Mouse (Mus musculus) forebrain, embryonic 14.5 days (tissue): ENCODE measurements around the gene Fam169b. TPM values are rescaled to one million over a fixed set of nuclear protein-coding genes. Genes with fewer than 3 reads are reported as not detected.

ENCODE experiments used
- ATAC-seq: fragments of 200-750 bp; cut with Nextera tagmentation; 2 replicates; pipeline ENCODE4 v1.8.0; 2017; ENCODE audit warnings: mild to moderate bottlenecking, moderate library complexity
- DNase-seq: peaks from one replicate; pipeline ENCODE4 v3.0.0-alpha.2; 2015; ENCODE audit warnings: low spot score
- H3K27ac ChIP-seq: fragments of 300-500 bp; sonication (generic); 2 replicates; pipeline ENCODE4 v1.5.1; 2014; ENCODE audit warnings: low read depth, mild to moderate bottlenecking, control low read depth, low read length, moderate library complexity
- H3K27me3 ChIP-seq: fragments of 300-500 bp; sonication (generic); replicated peaks from 2 replicates; pipeline ENCODE4 v1.6.1; 2014; ENCODE audit warnings: low read length, control low read depth, mixed read lengths; ENCODE audit not compliant: control insufficient read depth, insufficient read depth
- H3K36me3 ChIP-seq: fragments of 300-500 bp; sonication (generic); 2 replicates; pipeline ENCODE4 v1.6.1; 2014; ENCODE audit warnings: low read length, control low read depth; ENCODE audit not compliant: control insufficient read depth, insufficient read depth
- H3K4me1 ChIP-seq: fragments of 300-500 bp; sonication (generic); 2 replicates; pipeline ENCODE4 v1.6.1; 2014; ENCODE audit warnings: antibody characterized with exemption, low read length, control low read depth; ENCODE audit not compliant: control insufficient read depth, insufficient read depth
- H3K4me2 ChIP-seq: fragments of 300-500 bp; sonication (generic); 2 replicates; pipeline ENCODE4 v1.6.1; 2014; ENCODE audit warnings: mild to moderate bottlenecking, control low read depth, low read length
- H3K4me3 ChIP-seq: fragments of 300-500 bp; sonication (generic); 2 replicates; pipeline ENCODE4 v1.5.1; 2014; ENCODE audit warnings: low read depth, low read length, control low read depth
- H3K9ac ChIP-seq: fragments of 300-500 bp; sonication (generic); 2 replicates; pipeline ENCODE4 v1.6.1; 2014; ENCODE audit warnings: mild to moderate bottlenecking, low read length, control low read depth, moderate library complexity
- H3K9me3 ChIP-seq: fragments of 300-500 bp; sonication (generic); replicated peaks from 2 replicates; pipeline ENCODE4 v1.6.1; 2016; ENCODE audit warnings: low read length, control low read depth, mixed read lengths; ENCODE audit not compliant: control insufficient read depth
- WGBS: fragments of 180-500 bp; shearing (Covaris S2); extraction: QIAGEN DNeasy Blood & Tissue Kit; methylation state at CpG from one replicate; pipeline ENCODE4 v1.1.7; 2014; 5-methylcytosine and 5-hydroxymethylcytosine counted together
- polyA plus RNA-seq: library from polyadenylated mRNA; unstranded; fragments of >200 nt; fragmentation: Nextera tagmentation; extraction: Ambion mirVana; gene quantifications from 2 replicates; pipeline ENCODE4 v1.2.1, GENCODE M21; 2014

Fam169b gene
- polyA plus RNA-seq, 1 experiment from 2014 or later: 0.11 TPM

GRCm38 (mm10) chr7:68314286-68314685, 40.6 kb downstream of the Fam169b start:
- no peak overlapping the region for H3K27ac ChIP-seq
- 91% methylated on average over 1 of the region's 1 CpGs for WGBS
- no peak for DNase-seq

GRCm38 (mm10) chr7:68315068-68315467, 41.4 kb downstream of the Fam169b start:
- Histone ChIP-seq H3K4me1 (no peaks in the 10 kb centered on the region), H3K36me3 (no peaks in the 10 kb centered on the region)

More at GRCm38 (mm10) chr7:68314286-68314685, 40.6 kb downstream of the Fam169b start:
- Histone ChIP-seq H3K9me3 (no peaks in the 10 kb centered on the region), H3K9ac (no peak overlapping the region), H3K4me1 (no peaks in the 10 kb centered on the region), H3K4me3 (no peak overlapping the region), H3K27me3 (no peaks in the 10 kb centered on the region), H3K36me3 (no peaks in the 10 kb centered on the region), H3K4me2 (no peak overlapping the region)
- ATAC-seq: no peak

GRCm38 (mm10) chr7:68318006-68318788, 44.6 kb downstream of the Fam169b start:
- Histone ChIP-seq H3K36me3 (no peaks in the 10 kb centered on the region), H3K27me3 (no peaks in the 10 kb centered on the region), H3K9me3 (no peaks in the 10 kb centered on the region), H3K27ac (no peak overlapping the region), H3K4me2 (no peak overlapping the region), H3K4me3 (no peak overlapping the region), H3K9ac (no peak overlapping the region), H3K4me1 (no peaks in the 10 kb centered on the region)
- 78% methylated on average over 15 of the region's 16 CpGs for WGBS
- ATAC-seq (peak; percentile 70; the same call in 1 of the 2 replicates), DNase-seq (peak; percentile 59)

More at GRCm38 (mm10) chr7:68315068-68315467, 41.4 kb downstream of the Fam169b start:
- no peak overlapping the region for H3K9ac ChIP-seq
- H3K4me3 ChIP-seq: no peak overlapping the region
- no peaks in the 10 kb centered on the region for H3K9me3 ChIP-seq
- no peak overlapping the region for H3K27ac ChIP-seq
- H3K4me2 ChIP-seq: no peak overlapping the region
- DNase-seq (no peak), ATAC-seq (no peak)
- no peaks in the 10 kb centered on the region for H3K27me3 ChIP-seq
- 57% methylated on average over 4 of the region's 4 CpGs for WGBS

- no peak overlapping the region for H3K9ac ChIP-seq
- no peak overlapping the region for H3K4me3 ChIP-seq
- 0 out of 2 replicates have a peak, but pooled peaks have one; percentile 7 for ATAC-seq
- H3K4me2 ChIP-seq: no peak overlapping the region
- H3K4me1 ChIP-seq: no peaks in the 10 kb centered on the region
- H3K36me3 ChIP-seq: no peaks in the 10 kb centered on the region
- WGBS: 69% methylated on average over 6 of the region's 6 CpGs
- H3K27me3 ChIP-seq: no peaks in the 10 kb centered on the region
- H3K27ac ChIP-seq: no peak overlapping the region
- no peaks in the 10 kb centered on the region for H3K9me3 ChIP-seq
- no peak for DNase-seq
These were observed 45.3 kb downstream of the Fam169b start for GRCm38 (mm10) chr7:68318979-68319378.

DNA sequence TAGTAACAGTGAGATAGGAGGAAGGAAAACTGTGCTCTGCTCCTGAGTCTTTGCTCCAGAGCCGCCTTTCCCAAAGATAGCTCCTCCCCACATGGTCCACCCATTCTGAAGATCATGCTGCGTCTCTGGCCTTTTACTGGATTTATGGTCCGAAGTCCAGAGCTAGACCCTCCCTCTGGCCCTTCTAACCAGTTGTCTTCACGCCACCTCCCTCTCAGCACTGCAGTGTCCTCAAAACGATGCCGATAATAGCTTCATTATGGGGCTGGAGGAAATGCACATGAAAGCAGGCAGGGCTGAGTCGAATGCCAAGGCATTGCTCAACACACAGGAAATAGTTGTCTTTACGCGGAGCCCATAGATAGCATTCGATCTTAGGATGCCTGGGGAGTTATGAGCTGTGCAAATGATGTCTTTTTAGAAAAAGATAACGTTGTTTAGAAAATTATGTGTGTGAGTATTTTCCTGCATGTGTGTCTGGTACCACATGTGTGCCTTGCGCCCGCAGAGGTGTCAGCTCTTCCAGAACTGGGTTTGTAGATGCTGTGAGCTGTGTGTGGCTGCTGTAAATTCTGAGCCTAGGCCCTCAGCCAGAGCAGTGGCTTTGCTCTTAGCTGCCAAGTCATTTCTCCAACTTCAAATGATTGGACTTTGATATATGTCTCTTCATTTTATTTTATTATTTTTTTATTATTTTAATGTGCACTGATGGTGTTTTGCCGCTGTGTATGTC, 46.6 kb downstream of the Fam169b start:
- Histone ChIP-seq H3K4me2 (no peak overlapping the region), H3K4me1 (no peaks in the 10 kb centered on the region), H3K4me3 (no peak overlapping the region), H3K9me3 (no peaks in the 10 kb centered on the region), H3K27me3 (no peaks in the 10 kb centered on the region), H3K36me3 (no peaks in the 10 kb centered on the region), H3K9ac (no peak overlapping the region), H3K27ac (no peak overlapping the region)
- 84% methylated on average over 14 of the region's 14 CpGs for WGBS
- DNase-seq (peak; percentile 8), ATAC-seq (no peak)

- Histone ChIP-seq H3K36me3 (no peaks in the 10 kb centered on the region), H3K27ac (no peak overlapping the region), H3K4me2 (no peak overlapping the region), H3K4me1 (no peaks in the 10 kb centered on the region), H3K9ac (no peak overlapping the region), H3K4me3 (no peak overlapping the region), H3K27me3 (no peaks in the 10 kb centered on the region), H3K9me3 (no peaks in the 10 kb centered on the region)
- WGBS: 93% methylated on average over 6 of the region's 6 CpGs
- ATAC-seq (no peak), DNase-seq (no peak)
These were observed 49.4 kb downstream of the Fam169b start for GRCm38 (mm10) chr7:68323051-68323450.

GRCm38 (mm10) chr7:68326190-68326722, 52.6 kb downstream of the Fam169b start:
- no peaks in the 10 kb centered on the region for H3K36me3 ChIP-seq
- H3K4me2 ChIP-seq: no peak overlapping the region
- 91% methylated on average over 7 of the region's 7 CpGs for WGBS
- no peaks in the 10 kb centered on the region for H3K9me3 ChIP-seq
- H3K27me3 ChIP-seq: no peaks in the 10 kb centered on the region
- H3K4me3 ChIP-seq: no peak overlapping the region
- no peak overlapping the region for H3K9ac ChIP-seq
- DNase-seq (no peak), ATAC-seq (no peak)
- no peak overlapping the region for H3K27ac ChIP-seq
- H3K4me1 ChIP-seq: no peaks in the 10 kb centered on the region

DNA sequence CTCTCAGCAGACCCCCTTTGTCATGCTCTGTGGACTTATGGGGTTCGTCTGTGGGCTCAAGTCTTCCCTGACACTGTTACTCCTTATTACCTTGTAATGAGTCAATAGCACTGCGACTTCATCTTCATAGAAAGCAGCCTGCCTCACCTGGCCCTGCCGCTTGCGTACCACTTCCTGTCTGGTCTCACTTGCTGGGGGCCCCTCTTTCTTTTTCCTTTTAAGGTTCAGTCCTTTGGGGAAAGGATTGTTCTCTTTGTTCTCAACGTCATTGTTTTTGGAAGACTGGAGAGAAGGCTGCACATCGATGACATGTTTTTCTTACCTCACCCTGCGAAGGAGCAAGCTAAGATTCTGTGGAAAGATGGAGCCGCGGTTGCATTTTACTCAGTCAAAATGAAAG, 55.4 kb downstream of the Fam169b start:
- DNase-seq (no peak), ATAC-seq (no peak)
- Histone ChIP-seq H3K9ac (no peak overlapping the region), H3K27me3 (no peaks in the 10 kb centered on the region), H3K4me2 (no peak overlapping the region), H3K36me3 (no peaks in the 10 kb centered on the region), H3K4me3 (no peak overlapping the region), H3K9me3 (no peaks in the 10 kb centered on the region), H3K4me1 (no peaks in the 10 kb centered on the region), H3K27ac (no peak overlapping the region)
- WGBS: 81% methylated on average over 9 of the region's 9 CpGs

GRCm38 (mm10) chr7:68332799-68333198, 59.2 kb downstream of the Fam169b start:
- Histone ChIP-seq H3K4me1 (no peaks in the 10 kb centered on the region), H3K9me3 (no peaks in the 10 kb centered on the region), H3K4me2 (no peak overlapping the region), H3K36me3 (no peaks in the 10 kb centered on the region), H3K27me3 (no peaks in the 10 kb centered on the region), H3K9ac (no peak overlapping the region), H3K27ac (no peak overlapping the region), H3K4me3 (no peak overlapping the region)
- DNase-seq (no peak), ATAC-seq (no peak)
- 95% methylated on average over 6 of the region's 6 CpGs for WGBS
